21 mouse cellular contexts compared by ENCODE assay signal in the genomic region with DNA sequence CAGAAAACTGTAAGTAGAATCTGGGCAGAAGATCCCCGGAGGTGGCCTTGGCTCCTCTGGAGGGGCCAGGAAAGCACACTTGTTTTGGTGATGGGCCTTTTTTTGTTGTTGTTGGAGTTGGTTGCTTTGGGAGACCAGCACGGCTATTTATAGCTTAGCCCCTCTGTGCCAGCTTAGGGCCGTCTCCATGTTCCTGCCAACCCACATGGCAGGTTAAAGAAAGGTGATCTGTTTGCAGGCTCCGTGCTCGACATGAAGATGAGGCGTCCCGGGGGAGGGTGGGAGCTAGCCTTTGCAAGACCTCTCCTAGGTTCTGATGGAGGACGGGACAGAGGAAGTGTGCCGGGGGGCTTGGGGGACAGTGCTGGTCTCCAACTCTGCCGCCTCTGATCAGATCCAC. TPM values are rescaled to one million over a fixed set of nuclear protein-coding genes. Genes with fewer than 3 reads are reported as not detected.
A peak's percentile ranks its signal among the peaks of the same experiment; 100 is the strongest.
DNase-seq lines count a peak whose midpoint lies in the region; ATAC-seq and TF ChIP-seq lines count a peak whose summit lies in the region.
"Had no signal": no experiment of that assay in that cellular context is flagged by ENCODE, and none has a peak within 500 bp of the region (broad histone marks: within the 10 kb centered on the region; RNA-seq: fewer than 3 reads in every experiment).

No protein-coding gene starts in this region.

- no peaks in the 10 kb centered on the region for H3K36me3 ChIP-seq in hindbrain, embryonic 16.5 days (ENCODE audit: control insufficient read depth, insufficient read depth, low read length)
- H3K36me3 ChIP-seq in hindbrain, embryonic 10.5 days, result no peaks in the 10 kb centered on the region
- H3K36me3 ChIP-seq: embryonic facial prominence, embryonic 12.5 days; forebrain, embryonic 15.5 days; hindbrain, embryonic 13.5 days had no signal

- no peak overlapping the region for H3K4me2 ChIP-seq in hindbrain, embryonic 16.5 days (ENCODE audit: low read length)
- H3K4me2 ChIP-seq: embryonic facial prominence, embryonic 12.5 days; forebrain, embryonic 15.5 days; hindbrain, embryonic 13.5 days had no signal

- H3K4me3 ChIP-seq in hindbrain, embryonic 16.5 days (ENCODE audit: low read length), result no peak overlapping the region
- H3K4me3 ChIP-seq in hindbrain, embryonic 10.5 days, result no peak overlapping the region
- H3K4me3 ChIP-seq: embryonic facial prominence, embryonic 12.5 days; forebrain, embryonic 15.5 days; hindbrain, embryonic 13.5 days had no signal

- DNase-seq in cerebellum, postnatal 14 days, result peak; percentile 46 to 51
- DNase-seq in cerebellum, adult 9-11 months, result no peak
- peak; percentile 1 to 6 for DNase-seq in heart, adult 9 months (ENCODE audit: low spot score in 2 of 2)
- DNase-seq in heart, adult 11 months, result no peak
- no peak for DNase-seq in hindbrain, embryonic 10.5 days (ENCODE audit: low spot score)
- peak; percentile 7 for DNase-seq in brain, embryonic 14.5 days (ENCODE audit: low read depth)
- no peak for DNase-seq in left cerebral cortex, postnatal 4 days
- DNase-seq: adrenal gland, postnatal 10 days; cerebellum, adult 11-12 months; gastrocnemius, postnatal 14 days; kidney, adult 11 months; kidney, adult 9 months had no signal

- TF ChIP-seq CTCF in brain, embryonic 14.5 days (IDR thresholded peaks at IDR 0.05; ENCODE audit: borderline replicate concordance, extremely low read depth, insufficient read depth, insufficient read length), result no peak

- TF ChIP-seq POLR2A in brain, embryonic 14.5 days (IDR thresholded peaks at IDR 0.05; ENCODE audit: borderline replicate concordance, extremely low read depth, insufficient read depth, insufficient read length, poor library complexity, severe bottlenecking), result no peak

- peak; percentile 59; the same call in 1 of the 2 replicates for ATAC-seq in hindbrain, embryonic 16.5 days
- ATAC-seq: forebrain, embryonic 15.5 days had no signal

- intact Hi-C loops in left cerebral cortex, postnatal 4 days (cut with DNase I), result no loop called here

- no peaks in the 10 kb centered on the region for H3K4me1 ChIP-seq in hindbrain, embryonic 16.5 days (ENCODE audit: control insufficient read depth, insufficient read depth, low read depth, low read length)
- peaks cover 8% of the 10 kb centered on the region; the same call in 1 of the 2 replicates for H3K4me1 ChIP-seq in hindbrain, embryonic 10.5 days (replicated peaks)
- H3K4me1 ChIP-seq: embryonic facial prominence, embryonic 12.5 days had no signal

- H3K9ac ChIP-seq in hindbrain, embryonic 16.5 days (ENCODE audit: low read depth, low read length), result no peak overlapping the region
- H3K9ac ChIP-seq: embryonic facial prominence, embryonic 12.5 days; forebrain, embryonic 15.5 days; hindbrain, embryonic 13.5 days had no signal

- 88% methylated on average over 10 of the region's 10 CpGs for WGBS in hindbrain, embryonic 16.5 days
- WGBS in hindbrain, embryonic 10.5 days, result 88% methylated on average over 10 of the region's 10 CpGs

- H3K9me3 ChIP-seq in hindbrain, embryonic 16.5 days (ENCODE audit: control insufficient read depth, low read length), result no peaks in the 10 kb centered on the region
- H3K9me3 ChIP-seq in hindbrain, embryonic 10.5 days, result no peaks in the 10 kb centered on the region
- H3K9me3 ChIP-seq: embryonic facial prominence, embryonic 12.5 days; forebrain, embryonic 15.5 days; hindbrain, embryonic 13.5 days had no signal

- no peak overlapping the region; the same call in 1 of the 2 replicates for H3K27ac ChIP-seq in hindbrain, embryonic 16.5 days (ENCODE audit: low read depth, low read length)
- no peak overlapping the region for H3K27ac ChIP-seq in hindbrain, embryonic 10.5 days
- H3K27ac ChIP-seq: embryonic facial prominence, embryonic 12.5 days; forebrain, embryonic 15.5 days; hindbrain, embryonic 13.5 days had no signal

- no peaks in the 10 kb centered on the region for H3K27me3 ChIP-seq in hindbrain, embryonic 16.5 days (replicated peaks; ENCODE audit: control insufficient read depth, insufficient read depth, low read length)
- H3K27me3 ChIP-seq in hindbrain, embryonic 10.5 days (ENCODE audit: insufficient read depth, poor library complexity, severe bottlenecking), result peaks cover 14% of the 10 kb centered on the region; the same call in 1 of the 2 replicates
- H3K27me3 ChIP-seq: embryonic facial prominence, embryonic 12.5 days; forebrain, embryonic 15.5 days had no signal

RNA-seq across cellular contexts. Expression of a gene that starts 24.7 kb away (rescaled TPM):
- 109 and 136 TPM in 2 replicates for polyA plus RNA-seq in hindbrain, embryonic 16.5 days (2015; fragmentation: Nextera tagmentation; extraction: Ambion mirVana)
- polyA plus RNA-seq in hindbrain, embryonic 10.5 days (2016; fragmentation: Nextera tagmentation; extraction: Ambion mirVana), result 0.35 and 0.47 TPM in 2 replicates
- polyA plus RNA-seq in brain, embryonic 14.5 days (2012; rRNA removed), result 22.8 and 46.2 TPM in 2 replicates
- 100 to 1,000 TPM; 131 to 148 TPM for total RNA-seq in left cerebral cortex, postnatal 4 days (2021)
- total RNA-seq: heart, postnatal 14 days; MEL had no signal
- polyA plus RNA-seq: C2C12; gonadal fat pad, adult 2 months; heart, embryonic 14.5 days had no signal

Comparison
In these comparisons a context has a peak if more than half of its experiments do, and no peak if none do; other contexts are left out.
1. DNase-seq: peak in cerebellum, postnatal 14 days (2 of 2), heart, adult 9 months (2 of 2) and brain, embryonic 14.5 days (single experiment); none in cerebellum, adult 9-11 months (single experiment), heart, adult 11 months (single experiment), hindbrain, embryonic 10.5 days (single experiment) and left cerebral cortex, postnatal 4 days (single experiment).
2. RNA of a gene that starts 24.7 kb away (polyA plus RNA-seq): 109 to 136 TPM in hindbrain, embryonic 16.5 days and 22.8 to 46.2 TPM in brain, embryonic 14.5 days; 0.35 to 0.47 TPM in hindbrain, embryonic 10.5 days; every median in the first group is over 10 times any median in the second.